Mouse (Mus musculus): ENCODE data around the gene Plpp3.

- TF ChIP-seq USF1 (IDR thresholded peaks at IDR 0.05; ENCODE audit: low read depth) (no peak), CTCF (IDR thresholded peaks at IDR 0.05; ENCODE audit: control insufficient read depth, insufficient read depth, insufficient read length) (no peak)
Measured at GRCm38 (mm10) chr4:105240233-105240632, 83.1 kb downstream of the Plpp3 start.

Data from C2C12 (cell line).